Mouse (Mus musculus): ENCODE measurements at regions not wholly inside any gene's neighbourhood (a gene's known extent, or its start where the extent isn't known, plus 50 kb on each side); places are given as distances from the start of the nearest gene placed in this dataset.
"Not testable (repeated sequence)": the region's sequence is repeated elsewhere in the genome, so short reads cannot be mapped to it uniquely, and the experiment has no call there.

DNA sequence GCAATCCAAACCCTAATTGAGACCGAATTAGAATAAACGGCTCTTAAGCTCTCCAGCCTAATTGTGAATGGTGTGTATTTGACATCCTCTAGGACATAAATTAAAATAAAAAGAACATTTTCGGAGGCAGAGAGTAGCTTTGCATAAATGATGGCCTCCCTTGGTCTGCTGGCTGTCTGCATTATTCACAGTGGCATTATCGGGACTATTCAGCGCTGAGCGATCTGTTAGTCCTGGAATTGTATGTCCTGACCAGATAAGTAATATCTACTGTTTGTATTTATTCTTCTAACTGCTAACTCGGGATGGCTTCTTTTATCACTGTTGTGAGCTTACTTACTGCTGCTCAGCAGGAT is 299.6 kb downstream of the Chl1 start:
- ATAC-seq (no peak), DNase-seq (ENCODE audit: low read depth, low spot score) (no peak)
- peaks cover 22% of the 10 kb centered on the region for H3K27me3 ChIP-seq
- ChIA-PET CTCF (no interaction called here), POLR2A (no interaction called here)
- no peak for TF ChIP-seq CTCF (IDR thresholded peaks at IDR 0.05)
- in situ Hi-C loops (cut with MboI; ENCODE audit: low pct_unique_long_range_greater_than_20kb), result no loop called here

DNA sequence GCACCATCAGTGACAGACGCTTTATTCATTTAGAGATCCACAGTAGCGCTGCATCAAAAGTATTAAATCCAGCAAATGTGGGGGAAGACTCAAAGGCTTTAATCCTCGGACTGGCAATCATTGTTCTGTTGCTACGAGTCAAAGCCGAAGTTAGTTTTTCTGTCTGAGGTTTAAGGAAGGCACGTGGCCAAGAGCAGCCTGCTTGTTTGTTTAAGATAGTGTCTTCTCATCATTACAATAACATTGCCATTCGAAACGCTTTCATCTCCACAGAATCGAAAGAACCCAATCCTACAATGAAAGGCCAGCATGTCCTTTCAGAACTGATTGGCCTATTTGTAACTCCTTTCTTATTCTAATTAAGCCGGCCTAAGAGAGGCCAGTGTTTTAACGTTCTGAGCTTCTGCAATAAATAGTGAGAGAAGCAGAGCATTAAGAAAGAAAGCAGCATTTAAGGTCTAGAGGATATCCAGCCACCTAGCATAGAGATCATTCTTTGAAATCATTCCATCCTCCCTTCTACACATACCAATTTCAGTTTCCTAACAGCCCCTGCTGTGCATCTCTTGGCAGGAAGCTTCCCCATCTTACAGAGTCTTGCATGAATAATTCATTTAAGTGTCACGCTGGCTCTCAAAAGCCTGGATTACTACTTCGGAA is 300.1 kb downstream of the Chl1 start:
- CTCF ChIA-PET, result no interaction called here

GRCm38 (mm10) chr6:103816396-103816795 is 306.0 kb downstream of the Chl1 start:
- CTCF ChIA-PET; DNase-seq (ENCODE audit: low read depth, low spot score); in situ Hi-C loops (cut with MboI; ENCODE audit: low pct_unique_long_range_greater_than_20kb); POLR2A ChIA-PET; H3K27me3 ChIP-seq; ATAC-seq: not testable (repeated sequence)

More for the DNA sequence above, 300.1 kb downstream of the Chl1 start:
- in situ Hi-C loops (cut with MboI; ENCODE audit: low pct_unique_long_range_greater_than_20kb), result no loop called here
- POLR2A ChIA-PET, result no interaction called here
- DNase-seq (ENCODE audit: low read depth, low spot score) (no peak), ATAC-seq (no peak)
- no peak for TF ChIP-seq CTCF (IDR thresholded peaks at IDR 0.05)
- peaks cover 22% of the 10 kb centered on the region for H3K27me3 ChIP-seq

DNA sequence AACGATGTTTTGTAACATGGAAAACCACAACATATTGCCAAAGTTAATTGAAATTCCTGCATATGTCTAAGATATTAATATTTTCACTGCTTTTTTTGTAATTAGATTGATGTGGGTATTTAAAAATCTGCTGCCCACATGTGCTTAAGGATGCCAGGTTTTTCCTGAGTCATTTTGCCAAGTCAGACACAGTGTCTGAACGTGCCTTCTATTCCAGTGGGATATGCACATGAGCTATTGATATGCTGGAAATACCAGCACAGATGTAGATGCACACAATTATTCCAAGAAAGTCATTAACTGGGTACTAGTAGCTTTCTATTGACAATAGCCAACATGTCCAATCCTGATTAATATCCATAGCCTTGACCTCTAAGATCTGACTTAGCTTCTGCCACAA is 315.7 kb downstream of the Chl1 start:
- no peak for ATAC-seq
- no peak for DNase-seq (ENCODE audit: low read depth, low spot score)
- POLR2A ChIA-PET, result no interaction called here
- TF ChIP-seq CTCF (IDR thresholded peaks at IDR 0.05), result no peak
- in situ Hi-C loops (cut with MboI; ENCODE audit: low pct_unique_long_range_greater_than_20kb), result no loop called here
- peaks cover 7% of the 10 kb centered on the region for H3K27me3 ChIP-seq
- CTCF ChIA-PET, result no interaction called here

- no peak for ATAC-seq
Observed at GRCm38 (mm10) chr6:103827623-103828022, 317.2 kb downstream of the Chl1 start.

DNA sequence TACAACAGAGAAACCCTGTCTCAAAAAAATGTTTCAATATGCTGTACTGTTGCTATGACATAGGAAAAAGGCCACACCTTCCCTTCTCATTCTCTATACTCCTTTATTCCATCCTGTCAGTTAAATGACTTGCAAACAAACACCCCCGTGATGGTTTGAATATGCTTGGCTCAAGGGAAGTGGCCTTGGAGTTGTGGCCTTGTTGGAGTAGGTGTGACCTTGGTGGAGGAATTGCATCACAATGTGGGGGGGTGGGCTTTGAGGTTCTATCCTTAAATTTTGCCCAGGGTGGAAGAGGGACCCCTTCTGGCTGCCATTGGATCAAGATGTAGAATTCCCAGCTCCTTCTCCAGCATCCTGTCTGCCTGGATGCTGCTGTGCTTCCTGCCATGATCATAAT is 318.5 kb downstream of the Chl1 start:
- no peak for DNase-seq (ENCODE audit: low read depth, low spot score)
- ATAC-seq, result no peak
- TF ChIP-seq CTCF (IDR thresholded peaks at IDR 0.05), result no peak
- in situ Hi-C loops (cut with MboI; ENCODE audit: low pct_unique_long_range_greater_than_20kb), result no loop called here
- POLR2A ChIA-PET, result no interaction called here
- CTCF ChIA-PET, result no interaction called here
- H3K27me3 ChIP-seq, result peaks cover 7% of the 10 kb centered on the region

More at GRCm38 (mm10) chr6:103827623-103828022, 317.2 kb downstream of the Chl1 start:
- ChIA-PET POLR2A (no interaction called here), CTCF (no interaction called here)
- no peak for TF ChIP-seq CTCF (IDR thresholded peaks at IDR 0.05)
- DNase-seq (ENCODE audit: low read depth, low spot score), result no peak
- H3K27me3 ChIP-seq, result peaks cover 7% of the 10 kb centered on the region
- in situ Hi-C loops (cut with MboI; ENCODE audit: low pct_unique_long_range_greater_than_20kb), result no loop called here

DNA sequence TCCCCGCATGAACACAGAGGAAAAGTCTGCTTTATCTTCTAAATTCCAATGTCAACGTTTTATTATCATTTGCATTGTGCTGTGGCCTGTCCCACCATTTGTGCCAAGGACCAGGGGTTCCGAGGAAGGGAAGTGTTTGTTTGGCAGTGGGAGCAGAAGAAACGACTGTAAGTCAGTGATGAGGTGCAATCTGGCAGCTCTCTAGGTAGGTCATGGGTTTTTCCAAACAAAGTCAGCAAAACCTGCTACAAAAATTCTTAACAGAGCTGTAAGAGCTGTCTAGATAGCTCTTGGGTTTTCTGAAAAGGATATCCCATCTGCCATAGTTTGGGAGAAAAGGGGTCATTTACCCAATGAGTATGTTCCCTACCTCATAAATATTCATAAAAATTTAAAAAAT is 321.9 kb downstream of the Chl1 start:
- CTCF ChIA-PET, result no interaction called here
- no peak for DNase-seq (ENCODE audit: low read depth, low spot score)
- in situ Hi-C loops (cut with MboI; ENCODE audit: low pct_unique_long_range_greater_than_20kb), result no loop called here
- no peaks in the 10 kb centered on the region for H3K27me3 ChIP-seq
- TF ChIP-seq CTCF (IDR thresholded peaks at IDR 0.05), result no peak
- POLR2A ChIA-PET, result no interaction called here
- no peak for ATAC-seq

DNA sequence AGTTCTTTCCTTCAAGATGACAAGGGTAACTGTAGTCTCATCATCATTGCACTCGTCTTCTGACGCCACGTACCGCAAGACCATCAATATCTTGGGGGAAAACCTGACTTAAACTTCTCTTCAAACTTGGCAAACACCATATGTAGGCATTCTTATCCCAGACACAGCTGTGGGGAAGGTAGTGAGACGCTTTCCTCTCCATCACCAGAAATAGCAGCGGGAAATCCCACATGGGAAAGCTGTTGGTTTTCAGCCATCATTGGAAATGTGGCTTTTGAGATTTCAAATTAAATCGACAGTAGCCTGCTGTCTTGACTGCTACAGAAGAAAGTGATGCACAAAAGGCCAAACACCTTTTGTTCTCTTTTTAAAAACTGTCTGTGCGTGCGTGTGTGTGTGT is 322.4 kb downstream of the Chl1 start:
- ATAC-seq, result no peak
- no peaks in the 10 kb centered on the region for H3K27me3 ChIP-seq
- CTCF ChIA-PET, result interaction anchor here (0.6 kb wide), 1 partner anchor 9 kb away, joined by 3 read pairs; no protein-coding TSS in a partner anchor
- TF ChIP-seq CTCF (IDR thresholded peaks at IDR 0.05), result no peak
- no peak for DNase-seq (ENCODE audit: low read depth, low spot score)
- in situ Hi-C loops (cut with MboI; ENCODE audit: low pct_unique_long_range_greater_than_20kb), result no loop called here
- POLR2A ChIA-PET, result no interaction called here

- ChIA-PET POLR2A (no interaction called here), CTCF (interaction anchor here (0.6 kb wide), 1 partner anchor 10 kb away, joined by 3 read pairs; no protein-coding TSS in a partner anchor)
- TF ChIP-seq CTCF (IDR thresholded peaks at IDR 0.05), result peak; percentile 76
- DNase-seq (ENCODE audit: low read depth, low spot score) (no peak), ATAC-seq (no peak)
- H3K27me3 ChIP-seq, result no peaks in the 10 kb centered on the region
- in situ Hi-C loops (cut with MboI; ENCODE audit: low pct_unique_long_range_greater_than_20kb), result no loop called here
Observed at GRCm38 (mm10) chr6:103833501-103834132, 323.2 kb downstream of the Chl1 start.

- ChIA-PET CTCF (no interaction called here), POLR2A (no interaction called here)
- TF ChIP-seq CTCF (IDR thresholded peaks at IDR 0.05), result no peak
- ATAC-seq (no peak), DNase-seq (ENCODE audit: low read depth, low spot score) (no peak)
- no peaks in the 10 kb centered on the region for H3K27me3 ChIP-seq
- in situ Hi-C loops (cut with MboI; ENCODE audit: low pct_unique_long_range_greater_than_20kb), result no loop called here
Observed at GRCm38 (mm10) chr6:103834726-103835229, 324.4 kb downstream of the Chl1 start.

DNA sequence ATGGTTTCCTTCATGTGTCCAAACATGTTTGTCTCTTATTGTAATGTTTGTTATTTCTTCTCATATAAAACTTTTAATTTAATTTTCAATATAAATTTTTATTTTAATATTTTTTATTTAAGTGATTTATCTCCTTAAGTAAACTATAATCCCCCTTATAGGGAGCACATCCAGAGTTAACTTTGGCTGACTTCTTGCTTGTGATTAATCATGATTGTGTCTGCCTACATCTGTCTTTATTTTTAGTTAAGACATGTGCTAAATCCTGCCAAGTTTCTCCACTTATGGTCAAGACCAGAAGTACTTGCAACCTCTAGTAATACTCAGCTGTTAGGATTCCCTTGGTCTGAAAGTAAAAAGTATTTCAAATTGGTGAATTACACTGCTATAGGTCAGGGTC is 349.4 kb downstream of the Chl1 start:
- TF ChIP-seq CTCF (IDR thresholded peaks at IDR 0.05), result no peak
- H3K27me3 ChIP-seq, result no peaks in the 10 kb centered on the region
- in situ Hi-C loops (cut with MboI; ENCODE audit: low pct_unique_long_range_greater_than_20kb), result no loop called here
- no peak for ATAC-seq
- no peak for DNase-seq (ENCODE audit: low read depth, low spot score)
- ChIA-PET POLR2A (no interaction called here), CTCF (no interaction called here)

DNA sequence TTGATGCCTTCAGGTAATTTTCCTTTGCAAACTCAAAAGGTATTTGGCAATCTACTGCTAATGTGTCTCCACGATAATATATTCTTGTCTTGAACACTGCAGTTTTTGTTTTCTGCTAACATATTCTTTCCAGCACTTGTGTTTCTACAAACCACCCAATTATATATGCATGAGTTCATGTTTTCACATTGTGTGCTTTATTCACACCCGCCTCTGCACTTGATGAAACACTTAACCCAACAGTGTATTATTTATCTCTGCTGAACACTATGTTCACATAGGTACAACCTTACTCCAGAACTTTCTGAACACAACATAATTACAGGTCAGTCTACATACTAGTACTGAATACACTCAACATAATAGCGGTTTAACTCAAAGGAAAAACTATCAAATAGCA is 383.1 kb downstream of the Chl1 start:
- ATAC-seq (no peak), DNase-seq (ENCODE audit: low read depth, low spot score) (no peak)
- TF ChIP-seq CTCF (IDR thresholded peaks at IDR 0.05), result no peak
- no peaks in the 10 kb centered on the region for H3K27me3 ChIP-seq
- ChIA-PET POLR2A (no interaction called here), CTCF (no interaction called here)
- in situ Hi-C loops (cut with MboI; ENCODE audit: low pct_unique_long_range_greater_than_20kb), result no loop called here
